Mouse (Mus musculus): ENCODE measurements around the gene Ssu72. TPM values are rescaled to one million over a fixed set of nuclear protein-coding genes. Genes with fewer than 3 reads are reported as not detected.

The Ssu72 gene
- total and polyA plus RNA-seq, 2 experiments from 2014 or later = 84.1 to 152 TPM

- peak; percentile 73 for DNase-seq (ENCODE audit: low spot score)
- H3K36me3 ChIP-seq (ENCODE audit: insufficient read depth, low read length) = peaks cover 21% of the 10 kb centered on the region
- WGBS = under 1% methylated on average over 41 of the region's 79 CpGs
- H3K4me1 ChIP-seq (ENCODE audit: insufficient read depth, low read length) = peaks cover 10% of the 10 kb centered on the region; the same call in 1 of the 2 replicates
- no peaks in the 10 kb centered on the region for H3K9me3 ChIP-seq (ENCODE audit: low read length)
- TF ChIP-seq CTCF (IDR thresholded peaks at IDR 0.05) = peak; percentile 18
- H3K4me2 ChIP-seq (ENCODE audit: low read depth, low read length, poor library complexity, severe bottlenecking) = peak overlapping the region; percentile 70
- H3K27me3 ChIP-seq (ENCODE audit: insufficient read depth, low read length) = no peaks in the 10 kb centered on the region
- peak overlapping the region; percentile 94 for H3K27ac ChIP-seq (ENCODE audit: low read depth, low read length)
- peak overlapping the region; percentile 91 for H3K9ac ChIP-seq (replicated peaks; ENCODE audit: low read length, poor library complexity, severe bottlenecking)
- ATAC-seq (ENCODE audit: low FRiP score) = peak; percentile 72
- H3K4me3 ChIP-seq (ENCODE audit: low read depth, low read length) = peak overlapping the region; percentile 74
These were observed 30.5 kb downstream of the Ssu72 start for GRCm38 (mm10) chr4:155734951-155735702.

GRCm38 (mm10) chr4:155735788-155736187, 31.2 kb downstream of the Ssu72 start:
- TF ChIP-seq CTCF (IDR thresholded peaks at IDR 0.05) = no peak
- ATAC-seq (ENCODE audit: low FRiP score) (no peak), DNase-seq (ENCODE audit: low spot score) (no peak)
- Histone ChIP-seq H3K9me3 (ENCODE audit: low read length) (no peaks in the 10 kb centered on the region), H3K4me3 (ENCODE audit: low read depth, low read length) (peak overlapping the region; percentile 74), H3K27me3 (ENCODE audit: insufficient read depth, low read length) (no peaks in the 10 kb centered on the region), H3K36me3 (ENCODE audit: insufficient read depth, low read length) (peaks cover 28% of the 10 kb centered on the region), H3K4me1 (ENCODE audit: insufficient read depth, low read length) (peaks cover 10% of the 10 kb centered on the region; the same call in 1 of the 2 replicates), H3K4me2 (ENCODE audit: low read depth, low read length, poor library complexity, severe bottlenecking) (peak overlapping the region; percentile 70), H3K27ac (ENCODE audit: low read depth, low read length) (peak overlapping the region; percentile 94), H3K9ac (replicated peaks; ENCODE audit: low read length, poor library complexity, severe bottlenecking) (peak overlapping the region; percentile 91)
- WGBS = 61% methylated on average over 5 of the region's 5 CpGs

DNA sequence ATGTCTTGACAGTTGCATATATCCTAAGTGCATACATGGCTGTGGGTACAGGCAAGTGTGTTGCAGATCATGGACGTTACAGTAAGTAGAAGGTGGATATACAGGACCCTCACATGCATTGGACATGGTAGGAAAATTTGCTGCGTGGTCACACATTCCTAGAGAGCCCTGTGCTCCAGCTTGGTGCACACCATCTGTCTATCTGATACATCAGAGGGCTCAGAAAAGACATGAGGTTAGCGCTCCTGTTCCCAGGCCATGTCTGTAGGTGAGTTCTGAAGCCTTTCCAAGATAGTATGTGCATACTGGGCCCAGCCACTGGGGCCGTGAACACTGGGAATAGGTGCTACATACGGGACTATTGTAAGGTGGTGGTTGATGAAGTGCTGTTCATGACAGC, 31.8 kb downstream of the Ssu72 start:
- Histone ChIP-seq H3K4me2 (ENCODE audit: low read depth, low read length, poor library complexity, severe bottlenecking) (peak overlapping the region; percentile 70), H3K4me1 (ENCODE audit: insufficient read depth, low read length) (peaks cover 10% of the 10 kb centered on the region; the same call in 1 of the 2 replicates), H3K27me3 (ENCODE audit: insufficient read depth, low read length) (no peaks in the 10 kb centered on the region), H3K4me3 (ENCODE audit: low read depth, low read length) (peak overlapping the region; percentile 74; the same call in 1 of the 2 replicates), H3K9me3 (ENCODE audit: low read length) (no peaks in the 10 kb centered on the region), H3K27ac (ENCODE audit: low read depth, low read length) (no peak overlapping the region), H3K36me3 (ENCODE audit: insufficient read depth, low read length) (peaks cover 29% of the 10 kb centered on the region), H3K9ac (replicated peaks; ENCODE audit: low read length, poor library complexity, severe bottlenecking) (peak overlapping the region; percentile 91; the same call in 1 of the 2 replicates)
- WGBS = 87% methylated on average over 5 of the region's 5 CpGs
- ATAC-seq (ENCODE audit: low FRiP score) (no peak), DNase-seq (ENCODE audit: low spot score) (no peak)
- TF ChIP-seq CTCF (IDR thresholded peaks at IDR 0.05) = no peak

DNA sequence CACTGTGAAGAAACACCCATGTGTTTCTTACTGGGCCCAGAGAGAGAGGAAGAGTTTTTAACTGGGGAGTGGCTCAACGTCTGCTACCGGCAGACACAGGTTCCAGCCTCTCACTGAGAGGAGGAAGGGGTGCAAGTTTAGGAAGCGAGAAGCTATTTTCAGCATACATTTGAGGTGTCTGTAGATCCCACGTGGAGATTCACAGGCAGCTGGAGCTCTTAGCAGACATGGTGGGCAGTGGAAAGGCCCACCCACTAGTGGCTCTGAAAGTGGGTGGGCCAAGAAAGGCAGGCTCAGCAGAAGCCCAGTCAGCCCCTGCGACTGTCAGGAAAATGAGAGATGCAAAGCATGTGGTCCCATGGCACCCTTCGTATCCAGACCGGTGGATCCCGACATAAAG, 33.7 kb downstream of the Ssu72 start:
- Histone ChIP-seq H3K4me1 (ENCODE audit: insufficient read depth, low read length) (peaks cover 10% of the 10 kb centered on the region; the same call in 1 of the 2 replicates), H3K36me3 (ENCODE audit: insufficient read depth, low read length) (peaks cover 43% of the 10 kb centered on the region), H3K4me2 (ENCODE audit: low read depth, low read length, poor library complexity, severe bottlenecking) (no peak overlapping the region), H3K27me3 (ENCODE audit: insufficient read depth, low read length) (no peaks in the 10 kb centered on the region), H3K9ac (replicated peaks; ENCODE audit: low read length, poor library complexity, severe bottlenecking) (no peak overlapping the region), H3K9me3 (ENCODE audit: low read length) (no peaks in the 10 kb centered on the region), H3K4me3 (ENCODE audit: low read depth, low read length) (no peak overlapping the region), H3K27ac (ENCODE audit: low read depth, low read length) (no peak overlapping the region)
- ATAC-seq (ENCODE audit: low FRiP score) = no peak
- no peak for TF ChIP-seq CTCF (IDR thresholded peaks at IDR 0.05)
- DNase-seq (ENCODE audit: low spot score) = no peak
- WGBS = 67% methylated on average over 8 of the region's 8 CpGs

- no peaks in the 10 kb centered on the region for H3K9me3 ChIP-seq (ENCODE audit: low read length)
- DNase-seq (ENCODE audit: low spot score) = no peak
- 85% methylated on average over 6 of the region's 6 CpGs for WGBS
- TF ChIP-seq CTCF (IDR thresholded peaks at IDR 0.05) = no peak
- peaks cover 49% of the 10 kb centered on the region for H3K36me3 ChIP-seq (ENCODE audit: insufficient read depth, low read length)
- no peak overlapping the region for H3K27ac ChIP-seq (ENCODE audit: low read depth, low read length)
- no peak for ATAC-seq (ENCODE audit: low FRiP score)
- H3K27me3 ChIP-seq (ENCODE audit: insufficient read depth, low read length) = no peaks in the 10 kb centered on the region
- H3K4me1 ChIP-seq (ENCODE audit: insufficient read depth, low read length) = 0 out of 2 replicates have a peak, but pooled peaks cover 7% of the 10 kb centered on the region
- H3K9ac ChIP-seq (replicated peaks; ENCODE audit: low read length, poor library complexity, severe bottlenecking) = no peak overlapping the region
- no peak overlapping the region for H3K4me3 ChIP-seq (ENCODE audit: low read depth, low read length)
- H3K4me2 ChIP-seq (ENCODE audit: low read depth, low read length, poor library complexity, severe bottlenecking) = no peak overlapping the region
These were observed 34.6 kb downstream of the Ssu72 start for GRCm38 (mm10) chr4:155739152-155739551.
